Mouse (Mus musculus): Measurements from ENCODE around the gene Dnase1l2. TPM values are rescaled to one million over a fixed set of nuclear protein-coding genes. Genes with fewer than 3 reads are reported as not detected.

Gene Dnase1l2
- total RNA-seq, 1 experiment = 1.2 TPM

DNA sequence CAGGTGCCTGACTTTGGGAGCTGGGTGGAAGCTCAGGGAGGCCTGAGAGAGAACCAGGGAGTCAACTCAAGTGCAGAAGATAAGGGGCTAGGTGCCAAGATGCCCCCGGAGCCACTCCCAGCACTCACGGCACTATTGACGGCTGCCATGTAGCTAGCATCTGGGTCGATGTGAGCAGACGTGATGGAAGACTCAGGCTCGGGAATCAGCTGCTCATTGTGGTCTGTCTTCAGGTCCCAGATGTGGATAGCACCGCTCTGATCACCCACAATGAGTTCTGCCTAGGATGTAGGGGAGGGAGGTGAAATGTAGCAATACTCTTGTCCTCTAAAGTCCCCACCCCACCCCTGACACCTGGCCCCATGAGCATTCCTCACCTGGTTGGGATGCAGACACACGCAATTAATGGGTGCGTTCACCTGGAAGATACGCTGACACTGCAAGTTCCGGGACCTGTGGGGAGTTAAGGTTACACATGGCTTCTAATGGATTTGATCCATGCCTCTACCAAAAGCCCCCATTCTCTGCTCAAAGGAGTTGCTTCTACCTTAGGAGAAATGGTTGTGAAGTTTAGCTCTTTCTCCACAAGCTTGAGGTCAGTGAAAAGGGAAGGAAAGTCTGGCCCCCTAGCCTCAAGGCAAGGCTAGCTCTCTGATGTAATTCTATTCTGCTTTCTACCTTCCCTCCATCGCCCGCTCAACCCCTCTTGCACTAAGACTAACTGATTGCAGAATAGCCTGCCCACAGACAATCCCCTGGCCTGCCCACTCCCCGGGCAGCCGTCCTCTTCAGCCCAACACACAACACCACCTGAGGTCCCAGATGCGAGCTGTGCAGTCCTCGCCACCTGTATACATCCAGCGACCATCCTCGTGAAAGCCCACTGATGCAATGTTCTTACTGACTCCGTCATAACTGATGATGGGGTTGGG lies 34.4 kb upstream of the Dnase1l2 start:
- no peak overlapping the region for H3K9ac ChIP-seq (ENCODE audit: insufficient read depth, low read depth, low read length, poor library complexity, severe bottlenecking)
- peaks cover 0 to 9% of the 10 kb centered on the region in 2 experiments; a peak in 2 of 4 replicates for H3K4me1 ChIP-seq (ENCODE audit: control insufficient read depth in 2 of 2, insufficient read depth in 2 of 2, low read length in 2 of 2, poor library complexity in 1 of 2)
- in situ Hi-C loops (cut with MboI; ENCODE audit: low sequenced_read_pairs in 2 of 2, unreplicated experiment in 2 of 2) = no loop called here
- TF ChIP-seq MAFK (IDR thresholded peaks at IDR 0.05; ENCODE audit: insufficient read depth, low read depth, low read length) (peak; percentile 66), ZNF384 (IDR thresholded peaks at IDR 0.05; ENCODE audit: low read depth, low read length) (no peak)
- no peak for DNase-seq (ENCODE audit: low read depth, low spot score)
- no peak overlapping the region for H3K27ac ChIP-seq (ENCODE audit: insufficient read depth, low read depth, low read length, poor library complexity, severe bottlenecking)
- no peaks in the 10 kb centered on the region for H3K9me3 ChIP-seq (ENCODE audit: control insufficient read depth, insufficient read depth, low read depth, low read length)
- H3K4me3 ChIP-seq (ENCODE audit: insufficient read depth in 1 of 2, low read depth in 1 of 2, low read length in 2 of 2, poor library complexity in 1 of 2, severe bottlenecking in 1 of 2) = no peak overlapping the region
- peaks cover 31% of the 10 kb centered on the region; the same call in 1 of the 2 replicates for H3K36me3 ChIP-seq (ENCODE audit: control insufficient read depth, insufficient read depth, low read length, poor library complexity, severe bottlenecking)

DNA sequence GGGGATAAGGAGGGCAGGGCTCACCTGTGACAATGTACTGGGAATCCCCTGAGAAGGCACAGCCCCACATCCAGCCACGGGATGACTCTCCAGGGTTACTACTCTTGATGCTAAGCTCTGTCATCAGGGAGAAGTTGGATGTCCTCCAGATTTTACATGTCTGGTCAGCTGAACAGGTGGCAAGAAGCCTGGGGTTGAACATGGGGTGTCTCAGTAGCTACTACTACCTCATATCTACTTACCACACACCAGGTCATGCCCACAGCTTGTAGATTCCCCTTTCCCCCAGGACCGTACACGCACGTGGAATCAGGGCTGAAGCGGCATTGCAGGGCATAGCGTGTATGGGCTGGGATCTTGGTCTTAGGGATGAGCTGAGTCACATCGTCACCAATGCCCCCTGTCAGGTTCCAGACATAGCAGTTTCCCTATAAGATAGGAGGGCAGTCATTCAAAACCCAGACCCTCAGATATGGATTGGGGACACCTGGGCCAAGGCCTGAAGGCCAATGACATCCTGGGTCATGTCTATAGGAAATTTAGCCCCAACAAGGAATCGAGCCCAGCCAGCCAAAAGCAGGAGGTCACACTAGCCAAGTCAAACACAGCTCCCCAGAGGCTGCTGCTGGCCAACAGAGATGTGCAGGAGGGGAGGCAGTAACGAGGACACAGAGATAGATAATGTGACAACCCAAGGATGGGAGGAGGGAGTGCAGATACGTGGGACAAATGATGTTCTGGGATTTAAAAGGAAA lies 33.3 kb upstream of the Dnase1l2 start:
- H3K4me1 ChIP-seq (ENCODE audit: control insufficient read depth in 2 of 2, insufficient read depth in 2 of 2, low read length in 2 of 2, poor library complexity in 1 of 2) = peaks cover 0 to 12% of the 10 kb centered on the region in 2 experiments; a peak in 3 of 4 replicates
- no peak overlapping the region for H3K27ac ChIP-seq (ENCODE audit: insufficient read depth, low read depth, low read length, poor library complexity, severe bottlenecking)
- H3K9me3 ChIP-seq (ENCODE audit: control insufficient read depth, insufficient read depth, low read depth, low read length) = no peaks in the 10 kb centered on the region
- H3K9ac ChIP-seq (ENCODE audit: insufficient read depth, low read depth, low read length, poor library complexity, severe bottlenecking) = no peak overlapping the region
- H3K4me3 ChIP-seq (ENCODE audit: insufficient read depth in 1 of 2, low read depth in 1 of 2, low read length in 2 of 2, poor library complexity in 1 of 2, severe bottlenecking in 1 of 2) = no peak overlapping the region
- peaks cover 31% of the 10 kb centered on the region; the same call in 1 of the 2 replicates for H3K36me3 ChIP-seq (ENCODE audit: control insufficient read depth, insufficient read depth, low read length, poor library complexity, severe bottlenecking)
- in situ Hi-C loops (cut with MboI; ENCODE audit: low sequenced_read_pairs in 2 of 2, unreplicated experiment in 2 of 2) = no loop called here
- no peak for DNase-seq (ENCODE audit: low read depth, low spot score)
- TF ChIP-seq ZC3H11A (IDR thresholded peaks at IDR 0.05; ENCODE audit: borderline replicate concordance, low read depth, low read length) = no peak
- no peak for TF ChIP-seq ZNF384 (IDR thresholded peaks at IDR 0.05; ENCODE audit: low read depth, low read length)
- TF ChIP-seq MAFK (IDR thresholded peaks at IDR 0.05; ENCODE audit: insufficient read depth, low read depth, low read length) = no peak
- TF ChIP-seq CHD2 (IDR thresholded peaks at IDR 0.05; ENCODE audit: low read depth, low read length) = no peak

DNA sequence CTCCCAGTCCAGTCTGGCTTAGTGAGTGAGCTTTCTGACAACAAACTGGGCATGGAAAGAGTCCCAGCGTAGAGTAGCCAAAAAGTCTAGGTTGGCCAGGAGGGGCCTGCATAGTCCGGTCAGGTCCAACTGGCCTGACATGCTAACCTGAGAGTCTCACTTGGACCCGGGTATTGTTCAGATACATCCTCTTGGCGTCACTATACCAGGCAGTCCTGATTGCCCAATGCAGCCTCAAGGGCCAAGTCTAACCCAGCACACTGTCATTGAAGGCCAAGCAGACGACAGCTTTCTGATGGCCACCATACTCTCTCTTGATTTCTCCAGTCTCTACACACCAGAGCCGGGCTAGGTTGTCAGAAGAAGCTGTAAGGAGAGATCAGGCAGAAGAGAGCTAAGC lies 32.7 kb upstream of the Dnase1l2 start:
- Histone ChIP-seq H3K9ac (ENCODE audit: insufficient read depth, low read depth, low read length, poor library complexity, severe bottlenecking) (no peak overlapping the region), H3K4me1 (ENCODE audit: control insufficient read depth in 2 of 2, insufficient read depth in 2 of 2, low read length in 2 of 2, poor library complexity in 1 of 2) (peaks cover 0 to 12% of the 10 kb centered on the region in 2 experiments; a peak in 3 of 4 replicates), H3K4me3 (ENCODE audit: insufficient read depth in 1 of 2, low read depth in 1 of 2, low read length in 2 of 2, poor library complexity in 1 of 2, severe bottlenecking in 1 of 2) (no peak overlapping the region), H3K27ac (ENCODE audit: insufficient read depth, low read depth, low read length, poor library complexity, severe bottlenecking) (no peak overlapping the region), H3K9me3 (ENCODE audit: control insufficient read depth, insufficient read depth, low read depth, low read length) (no peaks in the 10 kb centered on the region), H3K36me3 (ENCODE audit: control insufficient read depth, insufficient read depth, low read length, poor library complexity, severe bottlenecking) (peaks cover 31% of the 10 kb centered on the region; the same call in 1 of the 2 replicates)
- in situ Hi-C loops (cut with MboI; ENCODE audit: low sequenced_read_pairs in 2 of 2, unreplicated experiment in 2 of 2) = no loop called here
- no peak for DNase-seq (ENCODE audit: low read depth, low spot score)
- no peak for TF ChIP-seq ZNF384 (IDR thresholded peaks at IDR 0.05; ENCODE audit: low read depth, low read length)
- no peak for TF ChIP-seq CHD2 (IDR thresholded peaks at IDR 0.05; ENCODE audit: low read depth, low read length)

DNA sequence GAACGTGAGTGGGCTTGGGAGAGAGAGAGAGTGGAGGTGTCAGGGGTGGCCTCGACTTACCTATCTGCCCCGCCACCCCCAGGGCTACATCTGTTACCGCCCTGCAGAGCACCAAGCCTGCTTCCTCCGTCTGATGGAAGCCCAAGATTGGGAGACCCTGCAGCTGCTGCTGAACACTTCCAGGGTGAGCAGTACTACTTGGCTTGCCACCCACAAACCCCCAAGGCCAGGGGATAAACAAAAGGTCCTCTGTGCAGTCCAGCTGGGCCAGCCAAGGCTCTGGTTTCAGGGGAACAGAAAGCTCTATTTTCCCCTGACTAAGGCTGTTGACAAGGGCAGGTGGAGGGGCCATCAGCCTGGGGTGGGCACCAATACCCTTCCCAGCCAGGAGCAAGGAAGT lies 31.7 kb upstream of the Dnase1l2 start:
- Histone ChIP-seq H3K9me3 (ENCODE audit: control insufficient read depth, insufficient read depth, low read depth, low read length) (no peaks in the 10 kb centered on the region), H3K4me1 (ENCODE audit: control insufficient read depth in 2 of 2, insufficient read depth in 2 of 2, low read length in 2 of 2, poor library complexity in 1 of 2) (peaks cover 0 to 9% of the 10 kb centered on the region in 2 experiments; a peak in 3 of 4 replicates), H3K27ac (ENCODE audit: insufficient read depth, low read depth, low read length, poor library complexity, severe bottlenecking) (no peak overlapping the region), H3K4me3 (ENCODE audit: insufficient read depth in 1 of 2, low read depth in 1 of 2, low read length in 2 of 2, poor library complexity in 1 of 2, severe bottlenecking in 1 of 2) (no peak overlapping the region), H3K36me3 (ENCODE audit: control insufficient read depth, insufficient read depth, low read length, poor library complexity, severe bottlenecking) (peaks cover 31% of the 10 kb centered on the region; the same call in 1 of the 2 replicates), H3K9ac (ENCODE audit: insufficient read depth, low read depth, low read length, poor library complexity, severe bottlenecking) (no peak overlapping the region)
- in situ Hi-C loops (cut with MboI; ENCODE audit: low sequenced_read_pairs in 2 of 2, unreplicated experiment in 2 of 2) = no loop called here
- TF ChIP-seq HCFC1 (IDR thresholded peaks at IDR 0.05; ENCODE audit: borderline replicate concordance, insufficient read depth, low read length) (no peak), CHD2 (IDR thresholded peaks at IDR 0.05; ENCODE audit: low read depth, low read length) (no peak), ZNF384 (IDR thresholded peaks at IDR 0.05; ENCODE audit: low read depth, low read length) (no peak), ZC3H11A (IDR thresholded peaks at IDR 0.05; ENCODE audit: borderline replicate concordance, low read depth, low read length) (no peak), MAFK (IDR thresholded peaks at IDR 0.05; ENCODE audit: insufficient read depth, low read depth, low read length) (no peak)
- DNase-seq (ENCODE audit: low read depth, low spot score) = no peak

All from ES-E14 (cell line).